14 mouse cellular contexts compared by ENCODE assay signal in genomic region chr15:31155141-31155540, GRCm38 (mm10).
DNase-seq lines count a peak whose midpoint lies in the region; ATAC-seq and TF ChIP-seq lines count a peak whose summit lies in the region.
"Had no signal": no experiment of that assay in that cellular context is flagged by ENCODE, and none has a peak within 500 bp of the region (broad histone marks: within the 10 kb centered on the region; RNA-seq: fewer than 3 reads in every experiment).

No protein-coding gene starts in this region.

- H3K9ac ChIP-seq in heart, embryonic 12.5 days, result no peak overlapping the region
- H3K9ac ChIP-seq in lung, embryonic 16.5 days (ENCODE audit: low read length), result no peak overlapping the region
- no peak overlapping the region for H3K9ac ChIP-seq in embryonic facial prominence, embryonic 12.5 days
- H3K9ac ChIP-seq: forebrain, embryonic 12.5 days had no signal

- H3ac ChIP-seq in myocyte (ENCODE audit: control insufficient read depth, insufficient read length), result no peak overlapping the region

- TF ChIP-seq POLR2A in myocyte (IDR thresholded peaks at IDR 0.05; ENCODE audit: insufficient read length, low read depth), result no peak

- no peaks in the 10 kb centered on the region for H3K79me2 ChIP-seq in myocyte (ENCODE audit: control insufficient read depth, insufficient read depth)

- H3K27me3 ChIP-seq in heart, embryonic 10.5 days (ENCODE audit: insufficient read depth, poor library complexity, severe bottlenecking), result no peaks in the 10 kb centered on the region
- H3K27me3 ChIP-seq in heart, embryonic 12.5 days (replicated peaks), result no peaks in the 10 kb centered on the region; the same call in 1 of the 2 replicates
- no peaks in the 10 kb centered on the region for H3K27me3 ChIP-seq in lung, embryonic 16.5 days (ENCODE audit: control insufficient read depth, insufficient read depth, low read depth, low read length)
- H3K27me3 ChIP-seq in embryonic facial prominence, embryonic 12.5 days, result no peaks in the 10 kb centered on the region
- H3K27me3 ChIP-seq in myocyte (ENCODE audit: control insufficient read depth, insufficient read depth, insufficient read length), result no peaks in the 10 kb centered on the region
- H3K27me3 ChIP-seq: forebrain, embryonic 12.5 days had no signal

- H3K4me3 ChIP-seq in heart, embryonic 10.5 days, result no peak overlapping the region
- no peak overlapping the region for H3K4me3 ChIP-seq in heart, embryonic 12.5 days
- no peak overlapping the region for H3K4me3 ChIP-seq in lung, embryonic 16.5 days (ENCODE audit: low read length)
- H3K4me3 ChIP-seq in embryonic facial prominence, embryonic 12.5 days, result no peak overlapping the region
- H3K4me3 ChIP-seq in myocyte, result no peak overlapping the region
- H3K4me3 ChIP-seq: forebrain, embryonic 12.5 days had no signal

- no peaks in the 10 kb centered on the region for H3K36me3 ChIP-seq in heart, embryonic 10.5 days
- no peaks in the 10 kb centered on the region for H3K36me3 ChIP-seq in heart, embryonic 12.5 days
- no peaks in the 10 kb centered on the region for H3K36me3 ChIP-seq in lung, embryonic 16.5 days (ENCODE audit: control insufficient read depth, insufficient read depth, low read length)
- H3K36me3 ChIP-seq in embryonic facial prominence, embryonic 12.5 days, result no peaks in the 10 kb centered on the region
- H3K36me3 ChIP-seq in myocyte (ENCODE audit: control insufficient read depth, insufficient read depth), result no peaks in the 10 kb centered on the region
- H3K36me3 ChIP-seq: forebrain, embryonic 12.5 days had no signal

- DNase-seq in heart, embryonic 10.5 days (ENCODE audit: low spot score), result no peak
- DNase-seq in lung, postnatal 25 days (ENCODE audit: low spot score), result no peak
- DNase-seq in spleen, postnatal 36 days (ENCODE audit: low spot score in 2 of 2), result no peak
- DNase-seq in gastrocnemius, adult 18-20 months (ENCODE audit: low spot score), result no peak
- DNase-seq: B cell, adult 2 months; cerebellum, postnatal 36 days; gastrocnemius, postnatal 25 days had no signal

- H3K9me3 ChIP-seq in heart, embryonic 10.5 days, result no peaks in the 10 kb centered on the region
- no peaks in the 10 kb centered on the region for H3K9me3 ChIP-seq in heart, embryonic 12.5 days (replicated peaks)
- H3K9me3 ChIP-seq in lung, embryonic 16.5 days (ENCODE audit: control insufficient read depth, low read length), result no peaks in the 10 kb centered on the region
- H3K9me3 ChIP-seq in embryonic facial prominence, embryonic 12.5 days, result no peaks in the 10 kb centered on the region
- H3K9me3 ChIP-seq: forebrain, embryonic 12.5 days had no signal

- H3K4me1 ChIP-seq in heart, embryonic 10.5 days, result no peaks in the 10 kb centered on the region
- no peaks in the 10 kb centered on the region for H3K4me1 ChIP-seq in heart, embryonic 12.5 days (replicated peaks)
- peaks cover 4% of the 10 kb centered on the region; the same call in 1 of the 2 replicates for H3K4me1 ChIP-seq in lung, embryonic 16.5 days (replicated peaks; ENCODE audit: control insufficient read depth, insufficient read depth, low read length)
- peaks cover 7% of the 10 kb centered on the region; the same call in 1 of the 2 replicates for H3K4me1 ChIP-seq in embryonic facial prominence, embryonic 12.5 days

- 0 out of 2 replicates have a peak overlapping the region, but pooled peaks have one; percentile 36 for H3K27ac ChIP-seq in heart, embryonic 10.5 days
- H3K27ac ChIP-seq in heart, embryonic 12.5 days (ENCODE audit: poor library complexity, severe bottlenecking), result no peak overlapping the region
- H3K27ac ChIP-seq in lung, embryonic 16.5 days (ENCODE audit: low read length), result no peak overlapping the region
- no peak overlapping the region for H3K27ac ChIP-seq in embryonic facial prominence, embryonic 12.5 days
- H3K27ac ChIP-seq: forebrain, embryonic 12.5 days had no signal

- ATAC-seq in heart, embryonic 12.5 days (ENCODE audit: insufficient number of reproducible peaks, low FRiP score), result no peak
- ATAC-seq in lung, embryonic 16.5 days (ENCODE audit: low read depth), result peak; percentile 52
- 0 out of 2 replicates have a peak, but pooled peaks have one; percentile 28 for ATAC-seq in embryonic facial prominence, embryonic 12.5 days (ENCODE audit: insufficient number of reproducible peaks, insufficient read depth, low FRiP score, low TSS enrichment)
- ATAC-seq: activated CD4-positive, CD25-positive, alpha-beta regulatory T cell, adult 4 months; hindbrain, embryonic 16.5 days had no signal

- 42% methylated on average over 9 of the region's 9 CpGs for WGBS in heart, embryonic 10.5 days
- WGBS in heart, embryonic 12.5 days, result 43% methylated on average over 9 of the region's 9 CpGs
- WGBS in lung, embryonic 16.5 days, result 21% methylated on average over 9 of the region's 9 CpGs
- 21% methylated on average over 9 of the region's 9 CpGs for WGBS in embryonic facial prominence, embryonic 12.5 days

- H3K4me2 ChIP-seq in heart, embryonic 12.5 days, result no peak overlapping the region
- H3K4me2 ChIP-seq in lung, embryonic 16.5 days (ENCODE audit: low read depth, low read length), result no peak overlapping the region
- peak overlapping the region; percentile 14 for H3K4me2 ChIP-seq in embryonic facial prominence, embryonic 12.5 days (replicated peaks)
- peak overlapping the region; percentile 34 for H3K4me2 ChIP-seq in myocyte (ENCODE audit: low read depth)
- H3K4me2 ChIP-seq: forebrain, embryonic 12.5 days had no signal

TF ChIP-seq in myocyte, 11 proteins besides CTCF, POLR2A, EP300 and RAD21:
- TF ChIP-seq USF1 (IDR thresholded peaks at IDR 0.05; ENCODE audit: low read depth), result no peak
- TF ChIP-seq CEBPB (IDR thresholded peaks at IDR 0.05; ENCODE audit: insufficient read depth, poor library complexity, severe bottlenecking), result no peak
- no peak for TF ChIP-seq TCF3 (IDR thresholded peaks at IDR 0.05; ENCODE audit: insufficient read length, low read depth)
- no peak for TF ChIP-seq MYOD1 (IDR thresholded peaks at IDR 0.05; ENCODE audit: control insufficient read depth in 1 of 3, insufficient read length in 2 of 3, low read depth in 2 of 3)
- no peak for TF ChIP-seq SRF (IDR thresholded peaks at IDR 0.05; ENCODE audit: control insufficient read depth, insufficient read length, low read depth)
- TF ChIP-seq MAX (IDR thresholded peaks at IDR 0.05; ENCODE audit: low read depth), result no peak
- no peak for TF ChIP-seq E2F4 (IDR thresholded peaks at IDR 0.05; ENCODE audit: insufficient read depth)
- TF ChIP-seq TCF12 (IDR thresholded peaks at IDR 0.05; ENCODE audit: insufficient read depth, poor library complexity, severe bottlenecking), result no peak
- no peak for TF ChIP-seq POLR2AphosphoS2 (IDR thresholded peaks at IDR 0.05; ENCODE audit: insufficient read length, low read depth)
- TF ChIP-seq MYOG (IDR thresholded peaks at IDR 0.05; ENCODE audit: control insufficient read depth in 1 of 3, insufficient read depth in 1 of 3, insufficient read length in 2 of 3, low read depth in 2 of 3), result no peak

Comparison
In these comparisons a context has a peak if more than half of its experiments do, and no peak if none do; other contexts are left out.
1. H3K4me2 ChIP-seq: peak in embryonic facial prominence, embryonic 12.5 days (single experiment) and myocyte (single experiment); none in heart, embryonic 12.5 days (single experiment) and lung, embryonic 16.5 days (single experiment).